Mouse (Mus musculus) frontal cortex, adult 2 months (tissue): ENCODE measurements around the gene Klf5. TPM values are rescaled to one million over a fixed set of nuclear protein-coding genes. Genes with fewer than 3 reads are reported as not detected.

Experiments used
- DNase-seq, 2 experiments: peaks; one replicate each; pipeline ENCODE4 v3.0.0; 2022; ENCODE audit warnings: low spot score in 1 of 2; ENCODE audit errors: extremely low spot score in 1 of 2
- polyA plus RNA-seq: library from polyadenylated mRNA; depleted of rRNA; stranded (reverse); fragments of >200 nt; gene quantifications from 2 replicates; pipeline ENCODE4 v1.2.3, GENCODE M21; 2012; rRNA removed

Klf5 gene
- polyA plus RNA-seq, 1 experiment = 5.6 TPM

GRCm38 (mm10) chr14:99364007-99364784, 65.7 kb downstream of the Klf5 start:
- DNase-seq = no peak

Other genes starting within 250 kb of the Klf5 start
- gene Pibf1, start 199.3 kb upstream of the Klf5 start, polyA plus RNA-seq = 8.2 and 8.9 TPM in 2 replicates
- gene Dis3, start 198.9 kb upstream of the Klf5 start, polyA plus RNA-seq = 12.3 and 13.7 TPM in 2 replicates